Mouse (Mus musculus) forebrain, postnatal 0 days (tissue): ENCODE measurements around the gene Ppp1r2. TPM values are rescaled to one million over a fixed set of nuclear protein-coding genes. Genes with fewer than 3 reads are reported as not detected.

Source experiments
- ATAC-seq: fragments of 200-750 bp; cut with Nextera tagmentation; 2 replicates; pipeline ENCODE4 v1.8.0; 2017; ENCODE audit warnings: mild to moderate bottlenecking, moderate library complexity
- DNase-seq: peaks from one replicate; pipeline ENCODE4 v3.0.0-alpha.2; 2015
- H3K27ac ChIP-seq: fragments of 300-500 bp; sonication (generic); 2 replicates; pipeline ENCODE4 v1.5.1; 2014; ENCODE audit warnings: low read depth, mild to moderate bottlenecking, antibody characterized with exemption, low read length, moderate library complexity, mixed read lengths
- H3K27me3 ChIP-seq: fragments of 300-500 bp; sonication (generic); 2 replicates; pipeline ENCODE4 v1.6.1; 2014; ENCODE audit warnings: mild to moderate bottlenecking, low read length, mixed read lengths; ENCODE audit not compliant: insufficient read depth
- H3K36me3 ChIP-seq: fragments of 300-500 bp; sonication (generic); 2 replicates; pipeline ENCODE4 v1.6.1; 2014; ENCODE audit warnings: mild to moderate bottlenecking, moderate library complexity; ENCODE audit not compliant: insufficient read depth
- H3K4me1 ChIP-seq: fragments of 300-500 bp; sonication (generic); 2 replicates; pipeline ENCODE4 v1.6.1; 2014; ENCODE audit warnings: antibody characterized with exemption; ENCODE audit not compliant: insufficient read depth
- H3K4me2 ChIP-seq: fragments of 300-500 bp; sonication (generic); 2 replicates; pipeline ENCODE4 v1.6.1; 2014; ENCODE audit warnings: low read depth, mild to moderate bottlenecking, moderate library complexity
- H3K4me3 ChIP-seq: fragments of 300-500 bp; sonication (generic); 2 replicates; pipeline ENCODE4 v1.5.1; 2014; ENCODE audit warnings: low read depth, low read length, mixed read lengths
- H3K9ac ChIP-seq: fragments of 300-500 bp; sonication (generic); 2 replicates; pipeline ENCODE4 v1.6.1; 2014; ENCODE audit warnings: mild to moderate bottlenecking
- H3K9me3 ChIP-seq: fragments of 300-500 bp; sonication (generic); 2 replicates; pipeline ENCODE4 v1.6.1; 2016; ENCODE audit warnings: low read length
- CTCF ChIP-seq: sonication (generic); IDR thresholded peaks from 2 replicates; pipeline ENCODE4 v1.5.1; 2016; ENCODE audit warnings: antibody characterized with exemption, control low read depth, low read depth
- WGBS: fragments of 180-500 bp; shearing (Covaris S2); extraction: QIAGEN DNeasy Blood & Tissue Kit; methylation state at CpG from one replicate; pipeline ENCODE4 v1.1.7; 2014; 5-methylcytosine and 5-hydroxymethylcytosine counted together
- microRNA-seq, 2 experiments: library from miRNA; unstranded; fragments of <30 nt; microRNA quantifications; one replicate each; pipeline ENCODE4; 2016
- polyA plus RNA-seq: library from polyadenylated mRNA; unstranded; fragments of >200 nt; fragmentation: Nextera tagmentation; extraction: Ambion mirVana; gene quantifications from 2 replicates; pipeline ENCODE4 v1.2.1, GENCODE M21; 2015
- total RNA-seq: library from RNA; depleted of rRNA; stranded (reverse); fragments of >200 nt; gene quantifications from 2 replicates; pipeline ENCODE4 v1.2.3, GENCODE M21; 2014; rRNA removed

The Ppp1r2 gene
- total and polyA plus RNA-seq, 2 experiments from 2014 or later: 75.5 to 101 TPM

DNA sequence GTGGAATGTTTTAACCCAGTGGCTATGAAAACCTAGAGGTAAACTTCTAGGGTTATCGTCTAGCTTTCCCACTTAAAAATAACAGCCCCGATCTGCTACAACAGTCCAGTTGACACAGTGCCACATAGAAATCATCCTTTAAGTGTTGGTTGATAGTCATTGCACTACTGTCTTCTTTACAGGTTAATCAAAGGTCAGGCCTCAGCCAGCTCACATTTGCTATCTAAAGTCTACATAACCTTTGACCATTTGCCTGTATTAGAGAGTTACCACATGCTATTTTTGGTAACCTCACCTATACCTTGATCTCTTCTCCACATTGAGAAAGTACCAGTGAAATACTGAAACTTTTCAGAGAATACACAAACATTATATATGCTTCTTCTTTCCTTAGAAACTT is 73.4 kb downstream of the Ppp1r2 start:
- DNase-seq: no peak
- Histone ChIP-seq H3K27me3 (no peaks in the 10 kb centered on the region), H3K36me3 (no peaks in the 10 kb centered on the region), H3K9ac (peak overlapping the region; percentile 33; the same call in 1 of the 2 replicates), H3K27ac (no peak overlapping the region), H3K4me3 (peak overlapping the region; percentile 88; the same call in 1 of the 2 replicates), H3K9me3 (no peaks in the 10 kb centered on the region), H3K4me2 (peak overlapping the region; percentile 65), H3K4me1 (0 out of 2 replicates have a peak, but pooled peaks cover 2% of the 10 kb centered on the region)
- 81% methylated on average over 2 of the region's 2 CpGs for whole genome bisulfite sequencing
- TF ChIP-seq CTCF: no peak
- no peak for ATAC-seq

Small RNAs within 50 kb of the gene (microRNA-seq; reads per million reads assigned to microRNA genes)
- gene Gm27415: 0 reads per million in 2 experiments

Other genes starting within 250 kb of the Ppp1r2 start
- 17.4 and 24.3 TPM in 2 replicates for gene Xxylt1, start 193.8 kb downstream of the Ppp1r2 start, total RNA-seq
- 8.6 and 14.0 TPM in 2 replicates for gene Xxylt1, start 193.8 kb downstream of the Ppp1r2 start, polyA plus RNA-seq
- gene Acap2, start 74.0 kb downstream of the Ppp1r2 start, total RNA-seq: 24.5 and 33.6 TPM in 2 replicates
- gene Acap2, start 74.0 kb downstream of the Ppp1r2 start, polyA plus RNA-seq: 6.0 and 8.8 TPM in 2 replicates
- gene Apod, start 39.5 kb upstream of the Ppp1r2 start, total RNA-seq: 81.9 and 84.2 TPM in 2 replicates
- 179 and 215 TPM in 2 replicates for gene Apod, start 39.5 kb upstream of the Ppp1r2 start, polyA plus RNA-seq
- gene Bdh1, start 147.0 kb upstream of the Ppp1r2 start, total RNA-seq: 96.1 and 111 TPM in 2 replicates
- gene Bdh1, start 147.0 kb upstream of the Ppp1r2 start, polyA plus RNA-seq: 137 and 160 TPM in 2 replicates